Mouse (Mus musculus) frontal cortex, adult 2 months (tissue): Measurements from ENCODE around the gene Mill2. TPM values are rescaled to one million over a fixed set of nuclear protein-coding genes. Genes with fewer than 3 reads are reported as not detected.

Source experiments
- DNase-seq, 2 experiments: peaks; one replicate each; pipeline ENCODE4 v3.0.0; 2022; ENCODE audit warnings: low spot score in 1 of 2; ENCODE audit errors: extremely low spot score in 1 of 2
- polyA plus RNA-seq: library from polyadenylated mRNA; depleted of rRNA; stranded (reverse); fragments of >200 nt; gene quantifications from 2 replicates; pipeline ENCODE4 v1.2.3, GENCODE M21; 2012

The Mill2 gene
- polyA plus RNA-seq, 1 experiment: 3.4 TPM

DNA sequence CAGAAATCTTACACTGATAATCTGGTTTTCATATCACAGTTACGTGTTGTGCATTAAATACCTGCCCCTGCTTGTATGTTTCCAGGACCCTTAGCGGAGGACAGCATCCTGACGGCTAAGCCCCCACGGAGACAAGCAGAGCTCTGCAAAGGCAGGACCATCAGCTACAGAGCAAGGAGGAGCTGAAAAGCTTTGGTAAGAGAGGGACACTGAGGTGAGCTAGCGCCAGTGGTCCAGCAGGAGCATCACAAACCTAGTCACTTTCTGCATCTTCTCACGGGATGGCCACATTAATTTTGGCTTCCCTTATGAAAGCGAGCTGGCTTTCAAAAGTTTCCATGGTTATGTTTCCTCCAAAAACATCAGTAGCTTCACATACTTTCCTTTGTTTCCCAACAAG lies 33.0 kb downstream of the Mill2 start:
- no peak for DNase-seq

DNA sequence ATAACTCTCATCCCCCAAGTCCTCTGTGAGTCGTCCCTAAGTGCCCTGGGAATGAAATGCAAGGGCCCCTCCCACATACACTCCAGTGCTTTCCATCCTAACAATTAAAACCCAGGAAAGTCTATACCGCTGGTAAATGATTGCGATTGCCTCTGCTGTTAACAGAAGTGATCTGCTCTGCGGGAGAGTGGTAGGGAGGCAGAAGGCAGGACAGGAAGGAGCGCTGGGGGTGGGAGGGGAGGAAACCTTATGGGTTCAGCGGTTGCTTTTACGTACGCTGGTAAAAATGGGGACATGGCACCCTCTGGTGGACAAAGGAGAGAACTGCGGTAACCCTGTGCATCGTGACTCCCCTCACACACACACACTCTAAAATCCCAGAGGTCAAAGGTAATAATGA lies 33.5 kb downstream of the Mill2 start:
- DNase-seq: peak in 1 of 2 experiments; percentile 83

DNA sequence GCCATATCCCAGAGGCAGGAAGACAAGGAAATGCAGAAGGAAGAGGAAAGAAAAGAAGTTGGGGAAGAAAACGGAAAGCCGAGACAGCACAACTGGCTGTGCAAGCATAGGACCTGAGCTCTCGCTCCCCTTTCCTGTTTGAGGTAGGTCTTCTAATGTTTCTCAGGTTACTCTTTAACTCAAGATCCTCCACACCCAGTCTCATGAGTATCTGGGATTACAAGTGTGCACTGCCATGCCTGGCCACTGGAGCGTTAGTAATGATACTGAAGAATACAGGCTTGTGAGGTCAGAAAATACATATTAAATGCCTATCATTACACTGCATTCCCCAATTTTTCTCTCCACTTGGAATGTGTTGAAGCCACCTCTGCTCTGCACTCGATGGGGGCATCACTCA lies 35.6 kb downstream of the Mill2 start:
- no peak for DNase-seq

DNA sequence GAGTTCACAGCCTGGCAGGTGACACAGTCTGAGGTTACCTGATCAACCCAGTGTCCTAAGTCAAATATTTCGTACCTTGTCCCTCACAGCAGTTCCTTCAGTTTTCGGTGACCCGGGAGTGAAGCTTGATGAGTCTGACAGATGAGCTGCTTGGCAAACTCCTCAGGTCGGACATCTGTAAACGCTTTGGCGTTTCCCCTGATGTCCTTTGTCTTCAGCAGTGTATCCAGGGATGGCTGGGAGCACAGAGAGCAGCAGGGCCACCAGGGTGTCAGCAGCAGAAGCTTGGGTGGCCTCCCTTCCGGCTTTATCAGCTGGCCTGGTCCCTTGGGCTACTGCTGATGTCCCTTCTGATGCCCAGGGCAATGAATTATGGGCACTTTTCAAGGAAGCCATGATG lies 38.9 kb downstream of the Mill2 start:
- DNase-seq: no peak

DNA sequence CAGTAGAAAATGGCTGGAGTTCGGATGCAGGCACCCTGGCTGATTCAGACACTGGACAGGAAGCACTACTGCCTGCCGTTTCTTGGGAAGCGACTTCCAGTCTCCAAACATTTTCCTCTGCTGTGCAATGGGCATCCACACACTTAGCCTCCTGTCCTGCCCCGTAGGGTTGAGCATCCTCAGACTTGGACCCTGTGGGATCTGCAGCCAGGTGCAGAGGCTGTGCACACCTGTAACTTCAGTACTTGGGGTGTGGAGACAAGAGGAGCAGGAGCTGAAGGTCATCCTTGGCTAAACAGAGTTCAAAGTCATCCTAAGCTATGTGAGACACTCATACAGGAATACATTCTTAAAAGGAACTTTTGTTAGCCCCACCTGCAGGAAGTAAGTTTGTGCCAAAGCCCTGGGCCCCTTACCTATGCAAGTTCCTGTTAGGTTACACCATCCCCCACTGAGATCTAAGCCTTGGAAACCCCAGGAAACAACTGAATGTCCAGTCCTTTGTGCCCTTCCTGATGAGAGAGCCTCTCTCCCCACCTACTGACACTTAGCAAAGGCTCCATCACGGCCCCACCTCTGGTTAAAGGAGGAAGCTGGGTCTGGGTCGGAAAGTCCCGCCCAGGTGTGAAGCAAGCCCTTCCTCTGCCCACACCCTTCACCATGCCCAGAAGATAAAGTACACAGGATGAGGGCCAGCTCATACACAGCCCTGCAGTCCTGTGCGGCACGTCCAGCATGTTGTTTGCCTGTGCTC lies 44.4 kb downstream of the Mill2 start:
- DNase-seq: no peak

DNA sequence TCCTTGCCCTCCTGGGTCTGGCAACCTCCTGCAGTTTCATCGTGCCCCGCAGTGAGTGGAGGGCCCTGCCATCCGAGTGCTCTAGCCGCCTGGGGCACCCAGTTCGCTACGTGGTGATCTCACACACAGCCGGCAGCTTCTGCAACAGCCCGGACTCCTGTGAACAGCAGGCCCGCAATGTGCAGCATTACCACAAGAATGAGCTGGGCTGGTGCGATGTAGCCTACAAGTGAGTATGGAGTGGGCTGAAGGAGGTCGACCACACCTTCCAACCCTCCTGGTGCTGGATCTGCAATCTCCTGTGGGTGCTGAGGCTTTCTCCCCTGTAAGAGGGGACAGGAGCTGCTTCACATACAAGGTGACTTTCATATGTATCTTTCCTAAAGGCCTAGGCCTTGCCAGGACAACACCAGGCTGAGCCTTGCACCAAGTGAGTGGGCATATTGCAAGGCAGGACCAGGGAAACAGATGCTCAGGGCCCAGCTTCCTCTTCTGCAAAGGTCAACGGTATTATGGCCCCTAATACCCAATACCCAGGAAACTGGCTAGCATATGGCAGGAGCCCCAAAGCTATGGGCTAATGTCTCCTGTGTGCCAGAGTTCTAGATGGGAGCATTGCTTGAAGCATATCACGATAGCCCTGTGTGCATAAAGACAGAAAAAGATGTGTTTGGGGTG lies 45.1 kb downstream of the Mill2 start:
- no peak for DNase-seq

DNA sequence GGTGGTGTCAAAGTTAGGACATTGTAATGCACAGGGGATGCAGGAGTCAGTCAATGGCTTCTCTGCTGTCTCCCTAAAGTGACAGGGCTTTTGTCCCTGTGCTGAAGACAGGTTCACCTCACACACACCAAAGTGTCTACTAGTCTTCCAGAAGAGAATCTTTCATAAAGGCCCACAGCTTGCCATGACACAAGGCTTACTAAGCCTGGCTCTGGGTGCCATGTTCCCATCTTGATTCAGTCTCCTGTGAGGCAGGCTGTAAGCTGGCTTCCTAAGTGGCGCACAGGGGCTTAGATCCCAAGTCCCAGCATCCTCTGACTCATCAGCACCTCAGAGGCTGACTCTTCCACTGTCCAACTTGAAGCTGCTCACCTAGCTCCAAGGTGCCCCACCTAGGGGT lies 47.2 kb downstream of the Mill2 start:
- no peak for DNase-seq

DNA sequence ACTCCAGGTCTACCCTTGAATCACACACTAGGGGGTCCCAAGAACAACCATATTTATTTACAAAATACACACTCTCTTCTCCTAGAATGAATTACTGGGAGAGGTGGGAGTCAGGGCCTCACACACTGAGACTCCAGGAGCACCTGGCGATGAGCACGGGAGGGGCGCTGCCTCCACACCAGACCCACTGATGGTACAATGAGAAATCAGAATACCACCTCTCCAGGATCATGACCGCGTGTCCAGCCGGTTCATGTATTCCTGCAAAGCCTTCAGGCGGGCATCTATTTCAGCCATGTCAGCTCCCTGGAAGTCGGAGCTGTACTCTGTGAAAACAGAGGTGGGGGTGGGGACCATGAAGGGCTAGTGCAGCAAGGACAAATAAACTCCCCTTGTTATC lies 51.1 kb downstream of the Mill2 start:
- no peak for DNase-seq

DNA sequence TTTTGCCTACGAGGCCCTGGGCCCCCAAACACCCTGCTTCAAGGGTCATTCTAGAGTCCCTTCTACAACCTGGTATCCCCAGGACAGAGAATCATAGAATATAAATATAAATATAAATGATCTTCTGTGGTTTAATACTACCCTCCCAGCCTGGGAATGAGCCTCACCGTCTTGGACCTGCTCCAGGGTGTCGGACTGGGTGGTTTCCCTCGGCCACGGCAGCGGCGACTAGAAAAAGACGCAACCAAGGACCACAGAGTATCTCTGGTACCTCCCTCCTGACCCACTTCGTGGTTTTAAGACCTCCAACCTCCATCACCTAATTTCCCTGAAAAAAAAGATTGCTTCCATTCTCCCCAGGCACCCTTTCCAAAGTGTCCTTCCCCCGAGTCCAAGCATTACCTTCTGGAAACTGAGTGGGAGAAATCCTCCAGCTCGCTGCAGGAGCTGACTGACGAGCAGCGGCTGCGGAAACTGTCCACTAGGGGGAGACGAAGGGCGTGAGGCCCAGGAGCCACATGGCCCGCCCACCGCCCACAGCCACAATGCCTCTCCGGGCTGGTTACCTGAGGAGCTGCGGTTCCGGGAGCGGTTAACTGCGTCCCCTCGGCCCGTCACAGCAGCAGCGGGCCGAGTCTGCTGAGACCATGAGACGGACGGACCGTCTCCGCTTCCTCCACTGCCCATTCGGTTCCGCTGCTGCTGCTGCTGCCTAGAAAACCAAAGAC lies 52.3 kb downstream of the Mill2 start:
- peak; percentile 84 to 96 for DNase-seq

DNA sequence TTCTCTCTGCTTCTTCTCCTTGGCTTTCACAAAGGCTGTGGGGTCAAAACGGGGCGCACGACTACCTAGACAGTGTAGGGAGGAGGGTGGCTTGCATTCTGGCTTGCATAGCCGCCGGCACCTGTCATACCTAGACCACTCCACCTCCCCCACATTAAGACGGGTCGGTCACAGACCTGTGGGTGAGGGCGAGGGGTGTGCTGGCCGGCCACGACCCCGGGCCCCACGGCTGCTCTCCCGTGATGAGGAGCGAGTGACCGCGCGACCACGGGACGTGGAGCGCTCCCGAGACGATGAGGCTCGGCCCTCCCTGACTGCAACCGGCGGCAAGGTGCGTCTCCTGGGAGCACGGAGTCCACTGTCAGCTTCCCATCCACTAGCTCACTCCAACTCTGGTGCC lies 53.2 kb downstream of the Mill2 start:
- DNase-seq: no peak

DNA sequence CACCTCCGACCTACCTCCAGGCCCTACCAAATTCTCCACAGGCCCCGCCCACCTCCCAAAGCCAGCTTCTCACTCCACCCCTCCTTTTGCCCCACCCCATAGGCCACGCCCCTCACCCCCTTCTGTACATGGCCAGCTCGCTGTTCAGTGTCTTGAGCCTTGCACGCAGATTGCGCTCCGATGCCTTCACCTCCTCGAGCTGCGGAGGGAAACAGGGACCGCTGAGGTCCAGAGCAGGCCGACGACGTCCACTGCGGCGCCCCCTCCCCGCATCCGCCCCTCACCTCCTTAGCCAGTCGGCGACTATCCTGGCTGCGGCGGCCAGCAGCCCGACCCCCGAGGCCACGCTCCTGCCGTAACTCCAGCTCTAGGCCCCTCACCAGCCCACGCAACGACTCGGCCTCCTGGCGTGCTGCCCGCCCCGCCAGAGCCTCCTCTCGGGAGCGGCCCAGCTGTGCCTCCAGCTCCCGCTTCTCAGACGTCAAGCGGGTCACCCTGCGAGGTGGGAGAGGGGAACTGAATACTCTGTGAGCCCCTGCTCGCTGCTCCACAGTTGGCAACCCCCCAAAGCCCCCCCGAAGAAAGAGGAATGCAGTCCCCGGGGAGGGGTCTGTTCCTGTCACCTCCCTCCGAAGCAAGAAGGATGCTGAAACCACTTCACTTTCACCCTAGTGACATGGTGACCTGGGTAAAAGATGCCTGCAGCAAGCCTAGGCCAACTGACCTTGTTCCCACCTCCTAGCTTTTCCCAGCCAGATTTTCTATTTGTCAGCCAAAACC lies 54.1 kb downstream of the Mill2 start:
- DNase-seq: peak in 1 of 2 experiments; percentile 61

DNA sequence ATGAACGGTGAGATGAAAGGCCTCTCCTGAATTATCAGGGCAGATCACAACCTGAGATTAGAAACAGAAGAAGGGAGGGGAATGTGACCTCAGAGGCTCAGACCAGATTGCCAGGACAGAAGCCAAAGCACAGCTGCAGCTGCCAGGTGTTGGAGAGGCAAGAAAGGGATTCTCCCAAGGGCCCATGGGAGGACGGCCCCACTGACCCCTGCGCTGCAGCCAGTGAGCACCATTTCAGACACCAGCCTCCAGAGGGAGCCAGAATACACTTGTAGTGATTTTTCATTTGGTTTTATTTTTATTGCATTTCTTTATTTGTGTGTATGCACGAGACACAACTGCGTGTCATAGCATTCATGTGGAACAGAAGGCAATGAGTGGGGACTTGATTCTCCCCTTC lies 56.8 kb downstream of the Mill2 start:
- DNase-seq: peak in 1 of 2 experiments; percentile 70

DNA sequence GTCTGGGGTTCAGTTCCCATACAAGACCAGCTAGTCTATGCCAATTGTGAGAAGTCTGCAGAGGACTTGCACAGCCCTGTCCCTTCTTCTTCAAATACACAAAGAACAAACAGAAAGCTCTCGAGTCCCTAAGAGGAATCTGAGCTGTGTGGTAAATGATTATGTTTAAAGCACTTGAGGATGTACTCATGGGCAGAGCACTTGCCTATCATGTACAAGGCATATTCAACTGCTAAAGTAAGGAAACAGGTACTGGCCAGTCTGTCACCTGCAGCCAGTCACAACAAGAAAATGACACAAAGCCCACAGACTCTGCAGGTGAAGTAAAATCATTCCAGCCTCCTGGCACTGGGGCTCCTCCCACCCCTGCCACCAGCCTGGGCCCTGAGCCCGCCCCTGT lies 60.7 kb downstream of the Mill2 start:
- no peak for DNase-seq

DNA sequence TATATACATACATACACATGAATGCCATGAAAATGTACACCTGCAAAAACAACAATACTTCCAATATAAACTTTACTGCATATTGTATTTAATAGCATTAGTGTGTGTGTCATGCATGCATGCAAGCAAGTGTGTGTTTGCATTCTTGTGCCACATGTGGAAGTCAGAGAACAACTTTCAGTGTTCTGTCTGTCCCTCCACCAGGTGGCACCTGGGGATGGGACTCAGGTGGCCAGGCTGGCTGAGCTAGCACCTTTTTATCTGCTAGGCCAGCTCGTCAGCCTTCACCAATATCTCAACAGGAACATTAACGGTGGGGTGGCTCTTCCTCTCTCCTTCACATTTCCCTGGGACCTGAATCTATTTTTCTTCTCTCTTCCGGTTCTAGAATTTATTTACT lies 62.7 kb downstream of the Mill2 start:
- DNase-seq: no peak

DNA sequence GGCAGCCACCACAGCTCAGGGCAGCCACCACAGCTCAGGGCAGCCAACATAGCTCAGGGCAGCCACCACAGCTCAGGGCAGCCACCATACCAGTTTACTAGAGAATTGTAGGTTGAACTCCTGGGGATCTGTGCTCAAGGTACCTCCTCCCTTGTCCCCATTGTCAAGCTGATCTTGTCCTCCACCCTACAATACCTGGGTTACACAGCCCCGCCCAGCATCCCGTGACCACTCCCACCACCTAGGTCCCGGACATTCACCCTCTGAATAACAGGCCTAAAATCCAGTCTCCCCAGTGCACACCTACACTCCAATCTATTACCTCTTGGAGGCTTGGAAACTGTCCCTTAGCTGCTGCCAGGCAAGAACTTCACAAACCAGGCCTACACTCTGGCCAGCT lies 65.2 kb downstream of the Mill2 start:
- DNase-seq: no peak

DNA sequence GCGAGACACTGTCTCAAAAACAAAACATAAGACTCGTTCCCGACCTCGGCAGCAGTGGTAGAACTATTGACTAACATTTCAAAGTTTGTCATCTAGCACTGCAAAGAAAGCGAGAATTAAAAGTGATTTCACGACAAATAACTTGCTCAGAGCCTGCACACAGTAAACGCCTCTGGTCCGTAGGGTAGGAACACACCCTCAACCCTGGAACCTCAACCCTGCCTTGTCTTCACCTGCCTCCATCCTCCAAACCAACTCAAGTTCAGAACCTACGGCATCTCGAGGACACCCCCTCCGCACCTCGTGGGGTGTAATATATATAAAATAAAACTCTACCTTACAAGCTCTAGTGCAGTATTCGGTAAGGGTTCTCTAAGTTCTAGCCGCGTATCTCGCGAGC lies 70.0 kb downstream of the Mill2 start:
- no peak for DNase-seq

DNA sequence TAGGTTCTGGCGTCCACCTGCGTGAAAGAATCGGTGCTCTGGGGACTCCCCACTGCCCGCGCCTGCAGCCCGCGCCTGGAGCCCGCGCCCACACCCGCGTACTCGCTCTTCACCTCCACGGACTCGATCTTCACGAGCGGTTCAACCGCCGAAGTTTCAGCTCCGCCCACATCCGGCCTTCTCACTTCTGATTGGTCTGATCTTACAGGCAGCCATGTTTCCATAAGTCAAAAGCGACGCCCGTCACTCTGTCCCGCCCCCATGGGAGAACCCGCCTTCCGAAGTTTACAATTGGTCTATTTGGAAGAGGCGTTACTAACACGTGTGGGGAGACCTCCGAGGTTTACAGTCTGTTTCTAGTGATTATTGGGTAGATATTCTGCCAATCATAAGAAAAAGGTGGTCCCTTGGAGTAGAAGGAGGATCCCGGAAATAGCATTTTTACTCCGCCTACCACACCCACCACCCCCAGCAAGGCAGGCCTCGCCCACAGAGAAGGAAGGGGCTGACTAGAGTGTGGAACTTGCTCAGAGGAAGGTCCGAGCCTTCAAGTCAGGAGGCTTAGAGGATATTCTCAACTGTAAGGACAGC lies 70.6 kb downstream of the Mill2 start, which contains the start of gene Ccdc61:
Gene Ccdc61 (minus strand): TSS at position 175 of the 591 bp plus-strand sequence.
- DNase-seq: peak; percentile 99
